Mouse (Mus musculus): ENCODE measurements around the gene Il21.

Gene Il21

DNA sequence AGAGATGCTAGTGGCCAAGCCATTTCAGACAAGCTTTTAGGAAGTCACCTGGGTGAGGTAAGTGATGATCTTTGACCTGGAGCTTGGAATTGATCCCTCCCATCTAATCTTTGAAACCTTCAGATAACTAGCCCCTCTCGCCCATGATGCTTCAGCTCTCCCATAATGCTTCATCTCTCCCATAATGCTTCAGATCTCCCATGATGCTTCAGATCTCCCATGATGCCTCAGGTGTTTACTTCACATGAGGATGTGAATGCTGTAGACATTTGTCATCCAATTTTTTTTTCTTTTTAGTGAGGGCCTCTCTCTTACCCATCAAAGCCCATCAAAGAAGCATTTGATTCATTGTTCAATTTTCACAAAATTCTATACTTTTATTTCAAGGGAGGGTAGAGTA, 46.9 kb downstream of the Il21 start:
- DNase-seq: no peak

- no peak for DNase-seq
These were observed 49.8 kb downstream of the Il21 start for GRCm38 (mm10) chr3:37182415-37183269.

- DNase-seq: no peak
These were observed 51.4 kb downstream of the Il21 start for GRCm38 (mm10) chr3:37181041-37181440.

DNA sequence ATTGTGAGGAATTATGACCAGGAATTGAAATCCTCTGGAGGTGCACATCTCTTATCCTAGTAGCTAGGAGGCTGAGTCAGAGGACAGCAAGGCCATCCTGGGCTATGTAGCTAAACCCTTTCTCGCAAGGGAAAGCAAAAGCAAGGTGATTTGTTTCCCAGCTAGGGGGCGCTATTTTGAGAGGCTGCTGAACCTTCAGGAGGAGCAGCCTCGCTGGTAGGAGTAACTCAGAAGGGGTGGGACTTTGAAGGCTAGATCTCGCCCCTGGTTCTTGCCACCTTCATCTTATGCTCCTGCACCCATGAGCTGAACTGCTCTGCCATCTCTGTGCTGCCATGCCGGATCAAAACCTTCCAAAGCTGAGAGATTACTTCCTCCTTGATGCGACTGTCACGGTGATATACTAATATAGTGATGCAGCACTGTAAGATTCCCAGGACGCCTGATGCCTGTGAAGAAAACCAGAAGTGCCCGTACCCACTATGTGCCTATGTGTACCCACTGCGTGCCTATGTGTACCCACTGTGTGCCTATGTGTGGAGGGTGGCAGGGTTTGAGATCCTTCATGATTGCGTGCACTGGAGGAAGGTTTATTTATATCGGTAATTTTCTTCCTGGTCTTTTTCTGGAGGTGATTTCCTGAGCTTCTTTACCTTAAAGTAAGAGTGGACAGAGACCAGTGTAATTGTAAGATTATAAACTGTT, 52.2 kb downstream of the Il21 start:
- no peak for DNase-seq

- no peak for DNase-seq
These were observed 53.0 kb downstream of the Il21 start for GRCm38 (mm10) chr3:37179472-37179871.

DNA sequence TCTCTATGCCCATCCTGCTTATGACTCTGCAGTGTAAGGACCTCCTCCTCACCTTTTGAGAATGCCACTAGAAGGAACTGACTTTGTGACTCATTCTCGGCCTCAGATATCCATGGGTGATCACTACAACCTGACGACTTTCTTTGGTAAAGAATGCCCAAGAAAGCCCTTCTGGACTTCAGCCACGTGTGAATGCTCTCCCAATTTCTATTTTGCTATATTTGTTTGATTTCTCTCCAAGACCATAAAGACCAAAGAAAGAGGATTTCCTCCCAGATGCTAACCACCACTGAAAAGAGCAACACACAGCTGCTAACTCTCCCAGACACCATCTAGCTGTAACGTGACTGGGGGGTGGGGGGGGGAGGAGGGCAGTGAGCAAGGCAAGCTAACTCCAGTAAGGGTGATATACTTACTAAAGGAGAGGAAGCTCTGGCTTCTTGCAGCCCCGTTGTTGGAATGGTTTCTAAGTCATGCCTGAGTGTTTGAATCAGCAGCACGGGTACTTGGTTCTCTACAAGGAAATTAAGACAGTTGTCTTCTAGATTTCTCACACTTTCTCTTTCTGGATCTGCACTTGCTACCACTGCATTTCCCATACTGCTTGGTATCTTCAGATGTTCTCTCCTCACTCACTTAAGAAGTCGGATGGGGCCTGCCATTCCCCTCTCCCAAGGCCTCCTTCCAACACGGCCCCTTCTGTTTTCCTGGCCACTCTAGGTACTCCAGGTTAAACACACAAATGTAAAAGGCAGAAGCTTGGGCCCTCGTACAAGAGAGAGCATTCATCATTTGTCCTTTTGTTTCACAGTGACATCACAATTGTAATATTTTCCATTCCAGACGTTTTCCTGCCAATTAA, 57.5 kb downstream of the Il21 start:
- DNase-seq: no peak

DNA sequence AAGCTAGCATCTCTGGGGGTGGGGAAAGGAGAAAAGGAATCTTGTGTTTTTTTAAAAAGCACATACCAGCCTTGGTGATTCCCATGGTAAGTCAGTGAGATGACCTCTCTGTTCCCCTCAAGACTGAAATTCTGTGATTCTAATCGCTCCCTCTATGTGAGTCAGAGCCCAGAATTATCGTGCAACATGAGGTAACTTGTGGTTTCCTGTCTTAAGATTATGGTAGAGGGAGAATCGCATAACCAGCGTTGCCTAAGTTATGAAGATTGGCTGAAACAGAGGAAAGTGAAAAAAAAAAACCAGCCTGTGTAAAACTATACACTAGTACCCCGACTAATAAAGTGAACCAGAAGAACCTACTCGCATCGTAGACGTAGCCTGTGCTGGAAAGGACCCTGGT, 59.2 kb downstream of the Il21 start:
- DNase-seq: no peak

Measured in thymus, adult 18-20 months (tissue).